Comparison of ENCODE assay signal across 20 mouse cellular contexts in the genomic region with DNA sequence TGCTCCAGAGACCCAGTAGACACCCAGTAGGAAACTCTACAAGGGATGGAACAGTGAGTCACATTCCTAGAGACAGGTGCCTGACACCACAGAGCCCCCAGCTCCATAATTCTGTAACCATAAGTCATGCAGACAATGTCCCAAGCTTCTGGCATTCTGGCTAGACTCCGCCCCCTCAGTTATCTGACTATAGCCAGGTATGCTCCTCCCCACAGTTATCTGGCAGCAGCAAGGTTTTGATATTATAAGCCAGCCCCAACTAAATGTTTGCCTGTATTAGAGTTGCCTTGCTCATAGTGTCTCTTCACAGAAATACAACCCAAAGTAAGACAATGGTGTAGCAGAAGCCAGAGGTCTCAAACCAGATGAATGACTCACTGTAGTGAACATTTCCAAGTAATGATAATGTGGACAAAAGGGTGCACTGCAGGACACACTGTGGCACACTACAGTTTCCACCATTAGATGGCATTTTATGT.
DNase-seq lines count a peak whose midpoint lies in the region; ATAC-seq lines count a peak whose summit lies in the region.
"Had no signal": no experiment of that assay in that cellular context is flagged by ENCODE, and none has a peak within 500 bp of the region (broad histone marks: within the 10 kb centered on the region; RNA-seq: fewer than 3 reads in every experiment).

No protein-coding gene starts in this region.

- ATAC-seq in liver, embryonic 11.5 days (replicated peaks; ENCODE audit: low FRiP score), result peak; percentile 85
- ATAC-seq in megakaryocyte progenitor cell, adult 5-6 weeks (replicated peaks; ENCODE audit: poor library complexity), result peak; percentile 66
- no peak for ATAC-seq in cerebellum, adult (ENCODE audit: insufficient number of reproducible peaks, low FRiP score, low TSS enrichment)
- ATAC-seq in midbrain, embryonic 11.5 days (ENCODE audit: low FRiP score), result no peak
- ATAC-seq: hindbrain, postnatal 0 days; midbrain, embryonic 16.5 days had no signal

- H3K36me3 ChIP-seq in liver, embryonic 11.5 days (ENCODE audit: control insufficient read depth, insufficient read depth, low read length), result no peaks in the 10 kb centered on the region
- no peaks in the 10 kb centered on the region for H3K36me3 ChIP-seq in midbrain, embryonic 11.5 days (ENCODE audit: control insufficient read depth, insufficient read depth, low read length)
- H3K36me3 ChIP-seq: forebrain, embryonic 10.5 days; heart, embryonic 10.5 days; hindbrain, embryonic 10.5 days; limb, embryonic 12.5 days; lung, embryonic 15.5 days had no signal

- H3K4me3 ChIP-seq in liver, embryonic 11.5 days (ENCODE audit: low read depth, low read length), result no peak overlapping the region
- no peak overlapping the region for H3K4me3 ChIP-seq in midbrain, embryonic 11.5 days (ENCODE audit: low read depth, low read length)
- H3K4me3 ChIP-seq: forebrain, embryonic 10.5 days; heart, embryonic 10.5 days; hindbrain, embryonic 10.5 days; limb, embryonic 12.5 days; lung, embryonic 15.5 days had no signal

- H3K4me1 ChIP-seq in liver, embryonic 11.5 days (replicated peaks; ENCODE audit: control insufficient read depth, insufficient read depth, low read length), result no peaks in the 10 kb centered on the region
- H3K4me1 ChIP-seq in midbrain, embryonic 11.5 days (ENCODE audit: control insufficient read depth, insufficient read depth, low read length), result no peaks in the 10 kb centered on the region
- H3K4me1 ChIP-seq: forebrain, embryonic 10.5 days; hindbrain, embryonic 10.5 days; limb, embryonic 12.5 days; lung, embryonic 15.5 days had no signal

- no peak overlapping the region for H3K4me2 ChIP-seq in liver, embryonic 11.5 days
- H3K4me2 ChIP-seq in midbrain, embryonic 11.5 days, result no peak overlapping the region
- H3K4me2 ChIP-seq: limb, embryonic 12.5 days; lung, embryonic 15.5 days had no signal

- H3K9ac ChIP-seq in liver, embryonic 11.5 days (ENCODE audit: low read depth, low read length), result no peak overlapping the region
- no peak overlapping the region for H3K9ac ChIP-seq in midbrain, embryonic 11.5 days (ENCODE audit: low read length)
- H3K9ac ChIP-seq: limb, embryonic 12.5 days; lung, embryonic 15.5 days had no signal

- no peaks in the 10 kb centered on the region for H3K27me3 ChIP-seq in liver, embryonic 11.5 days (replicated peaks; ENCODE audit: control insufficient read depth, insufficient read depth, low read length)
- H3K27me3 ChIP-seq in midbrain, embryonic 11.5 days (ENCODE audit: control insufficient read depth, insufficient read depth, low read length), result no peaks in the 10 kb centered on the region
- H3K27me3 ChIP-seq: limb, embryonic 12.5 days; lung, embryonic 15.5 days had no signal

- 82% methylated on average over 1 of the region's 1 CpGs for WGBS in liver, embryonic 11.5 days
- 96% methylated on average over 1 of the region's 1 CpGs for WGBS in midbrain, embryonic 11.5 days

- peak; percentile 55 for DNase-seq in 416B (ENCODE audit: low read depth)
- peak; percentile 71 for DNase-seq in c-Kit-positive CD71-positive TER-119-negative erythroid progenitor cells, embryonic 14.5 days (ENCODE audit: low read depth)
- no peak for DNase-seq in liver, embryonic 11.5 days (ENCODE audit: low spot score)
- no peak for DNase-seq in natural killer cell, adult 2 months (ENCODE audit: low spot score in 2 of 2)
- DNase-seq in lung, postnatal 36 days, result no peak
- DNase-seq in midbrain, embryonic 11.5 days (ENCODE audit: low spot score, missing footprints), result no peak
- DNase-seq: adrenal gland, postnatal 14 days; cerebellum, adult 9-10 months; kidney, adult 11 months; kidney, postnatal 10 days; thymus, postnatal 36 days had no signal

- H3K27ac ChIP-seq in liver, embryonic 11.5 days (ENCODE audit: low read depth, low read length), result no peak overlapping the region
- no peak overlapping the region for H3K27ac ChIP-seq in midbrain, embryonic 11.5 days (ENCODE audit: low read depth, low read length)
- H3K27ac ChIP-seq: forebrain, embryonic 10.5 days; heart, embryonic 10.5 days; hindbrain, embryonic 10.5 days; hindbrain, postnatal 0 days; limb, embryonic 12.5 days; lung, embryonic 15.5 days had no signal

- H3K9me3 ChIP-seq in liver, embryonic 11.5 days (ENCODE audit: control insufficient read depth, low read length), result no peaks in the 10 kb centered on the region
- no peaks in the 10 kb centered on the region for H3K9me3 ChIP-seq in midbrain, embryonic 11.5 days (ENCODE audit: control insufficient read depth, low read length)
- H3K9me3 ChIP-seq: forebrain, embryonic 10.5 days; heart, embryonic 10.5 days; hindbrain, embryonic 10.5 days; limb, embryonic 12.5 days; lung, embryonic 15.5 days had no signal

Comparison
In these comparisons a context has a peak if more than half of its experiments do, and no peak if none do; other contexts are left out.
1. DNase-seq: peak in 416B (single experiment) and c-Kit-positive CD71-positive TER-119-negative erythroid progenitor cells, embryonic 14.5 days (single experiment); none in liver, embryonic 11.5 days (single experiment), natural killer cell, adult 2 months (0 of 2), lung, postnatal 36 days (single experiment) and midbrain, embryonic 11.5 days (single experiment).
2. ATAC-seq: peak in liver, embryonic 11.5 days (single experiment) and megakaryocyte progenitor cell, adult 5-6 weeks (single experiment); none in cerebellum, adult (single experiment) and midbrain, embryonic 11.5 days (single experiment).